Mouse (Mus musculus) brain, embryonic 14.5 days (tissue): ENCODE results near the gene Gm49337.

Experiments used
- CTCF ChIP-seq: fragments of 200-500 bp; IDR thresholded peaks from 2 replicates; pipeline ENCODE4 v1.5.1; 2012; ENCODE audit warnings: inconsistent platforms, mild to moderate bottlenecking, moderate library complexity, borderline replicate concordance; ENCODE audit not compliant: insufficient read depth, insufficient read length; ENCODE audit errors: extremely low read depth
- POLR2A ChIP-seq: fragments of 200-500 bp; IDR thresholded peaks from 2 replicates; pipeline ENCODE4 v1.6.1; 2012; ENCODE audit warnings: mild to moderate bottlenecking, inconsistent platforms, borderline replicate concordance; ENCODE audit not compliant: poor library complexity, insufficient read depth, insufficient read length, severe bottlenecking; ENCODE audit errors: extremely low read depth

DNA sequence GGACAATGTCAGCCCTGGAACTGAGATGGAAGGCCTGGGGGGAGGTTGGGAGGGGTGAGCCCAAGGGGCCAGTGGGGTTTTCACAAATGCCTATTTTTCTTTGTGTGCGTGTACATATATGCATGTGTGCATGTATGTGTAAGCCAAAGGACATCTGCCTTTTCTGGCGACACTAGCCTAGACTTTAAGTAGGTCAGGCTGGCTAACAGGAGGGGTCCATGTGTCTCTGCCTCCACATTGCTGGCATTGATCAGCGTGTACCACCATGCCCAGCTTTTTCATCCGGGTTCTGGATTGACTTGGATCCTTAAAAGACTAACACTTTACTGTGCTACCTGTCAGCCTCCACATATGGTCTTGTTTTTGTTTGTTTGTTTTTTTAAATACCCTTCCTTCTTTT, 568 bp downstream of the Gm49337 start:
- TF ChIP-seq POLR2A = no peak
- no peak for TF ChIP-seq CTCF
